Mouse (Mus musculus): Measurements from ENCODE around the gene Gm10197.
"Not testable (repeated sequence)": the region's sequence is repeated elsewhere in the genome, so short reads cannot be mapped to it uniquely, and the experiment has no call there.

GRCm38 (mm10) chr19:53395805-53396204 is 24.2 kb upstream of the Gm10197 start:
- TF ChIP-seq POLR2A (IDR thresholded peaks at IDR 0.05; ENCODE audit: insufficient read length, low read depth); MYOD1 (IDR thresholded peaks at IDR 0.05; ENCODE audit: control insufficient read depth in 1 of 3, insufficient read length in 2 of 3, low read depth in 2 of 3); MAX (IDR thresholded peaks at IDR 0.05; ENCODE audit: low read depth); USF1 (IDR thresholded peaks at IDR 0.05; ENCODE audit: low read depth); E2F4 (IDR thresholded peaks at IDR 0.05; ENCODE audit: insufficient read depth); TCF12 (IDR thresholded peaks at IDR 0.05; ENCODE audit: insufficient read depth, poor library complexity, severe bottlenecking); REST (IDR thresholded peaks at IDR 0.05; ENCODE audit: insufficient read depth, insufficient read length); MYOG (IDR thresholded peaks at IDR 0.05; ENCODE audit: control insufficient read depth in 1 of 3, insufficient read depth in 1 of 3, insufficient read length in 2 of 3, low read depth in 2 of 3); TCF3 (IDR thresholded peaks at IDR 0.05; ENCODE audit: insufficient read length, low read depth); POLR2AphosphoS2 (IDR thresholded peaks at IDR 0.05; ENCODE audit: insufficient read length, low read depth); CEBPB (IDR thresholded peaks at IDR 0.05; ENCODE audit: insufficient read depth, poor library complexity, severe bottlenecking); SRF (IDR thresholded peaks at IDR 0.05; ENCODE audit: control insufficient read depth, insufficient read length, low read depth): not testable (repeated sequence)
